Mouse (Mus musculus) cerebellum, postnatal 14 days (tissue): ENCODE results near the gene Vmn1r7.
A peak's percentile ranks its signal among the peaks of the same experiment; 100 is the strongest.
"Not testable (repeated sequence)": the region's sequence is repeated elsewhere in the genome, so short reads cannot be mapped to it uniquely, and the experiment has no call there.

Source experiments
- DNase-seq, 2 experiments: peaks; one replicate each; pipeline ENCODE4 v3.0.0; 2021; ENCODE audit warnings: mixed read lengths in 2 of 2

The Vmn1r7 gene

DNA sequence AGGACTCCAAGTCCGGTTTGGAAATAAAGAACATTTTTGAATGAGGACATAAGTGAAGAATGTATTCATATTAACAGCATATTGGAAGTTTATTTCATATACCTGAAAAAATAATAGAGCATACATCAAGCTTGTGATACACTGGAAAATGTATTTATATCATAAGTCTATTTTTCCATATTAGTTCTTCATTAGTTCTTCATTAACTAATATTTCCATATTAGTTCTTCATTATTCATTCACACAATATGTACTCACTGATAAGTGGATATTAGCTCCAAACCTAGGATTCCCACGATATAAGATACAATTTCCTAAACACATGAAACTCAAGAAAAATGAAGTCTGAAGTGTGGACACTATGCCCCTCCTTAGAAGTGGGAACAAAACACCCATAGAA, at the start of gene Vmn1r7:
Vmn1r7 (minus strand) TSS at position 101 of the 400 bp plus-strand sequence.
- DNase-seq: not testable (repeated sequence)

DNA sequence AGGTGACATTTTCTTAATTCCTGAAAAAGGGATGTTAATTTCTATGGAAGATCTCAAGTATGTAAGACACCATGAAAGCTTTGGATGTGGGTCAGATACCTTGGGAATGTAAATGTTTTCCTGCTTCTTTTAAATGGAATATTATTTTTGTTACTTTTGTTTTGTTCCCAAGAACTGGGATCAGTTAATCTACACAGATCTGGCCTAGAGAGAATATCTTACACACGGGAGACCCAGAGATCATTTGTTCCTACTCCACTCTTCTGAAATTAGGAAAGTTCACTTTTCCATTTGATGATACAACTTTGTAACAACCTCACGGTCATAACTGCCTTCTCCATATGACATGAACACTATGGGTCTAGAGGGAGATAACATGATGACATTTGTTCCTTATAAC, 41.4 kb upstream of the Vmn1r7 start, which contains the start of gene Vmn1r9:
Vmn1r9 (plus strand) TSS at position 301 of the 400 bp plus-strand sequence.
- DNase-seq: no peak

- peak; percentile 0 to 15 for DNase-seq
These were observed 38.6 kb upstream of the Vmn1r7 start for GRCm38 (mm10) chr6:57063730-57064129.

DNA sequence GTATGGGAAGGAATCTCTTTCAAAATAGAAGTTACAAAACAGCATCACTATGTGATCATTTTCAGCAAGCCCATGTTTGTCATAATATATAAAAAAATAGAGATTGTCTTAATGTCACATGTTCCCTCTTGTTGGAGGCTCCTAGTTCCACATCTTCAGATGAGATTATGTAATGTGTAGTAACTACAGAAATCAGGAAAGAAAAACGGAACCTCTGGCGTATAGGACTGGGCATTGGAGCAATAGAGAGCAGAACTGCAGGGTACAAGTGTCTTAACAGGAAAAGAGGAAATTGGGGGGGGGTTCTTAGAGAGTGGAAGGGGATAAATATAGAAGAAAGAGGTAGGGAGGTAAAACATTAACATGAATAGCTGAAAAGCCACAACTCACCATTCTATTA, 9.6 kb upstream of the Vmn1r7 start:
- no peak for DNase-seq

- no peak for DNase-seq
These were observed 6.9 kb upstream of the Vmn1r7 start, which contains the start of gene Vmn1r8 for GRCm38 (mm10) chr6:57031984-57032383. Gene Vmn1r8, plus strand, starts transcription at chr6:57032284.

- no peak for DNase-seq
These were observed 28.2 kb downstream of the Vmn1r7 start, which contains the start of gene Vmn1r6 for GRCm38 (mm10) chr6:56996943-56997342. Gene Vmn1r6, plus strand, starts transcription at chr6:56997243.
